Mouse (Mus musculus) mouse embryonic stem cell (cell line): ENCODE results near the gene Txndc5.

Source experiments
- in situ Hi-C, 2 experiments: fragments of 300-500 bp; cut with MboI; formaldehyde crosslinking; loops; 1 replicate in 1 of 2; 3 replicates in 1 of 2; pipeline ENCODE4 v1.14.3; 2019 to 2020; ENCODE audit warnings: low sequenced_read_pairs in 2 of 2, low pct_unique_long_range_greater_than_20kb in 1 of 2, mixed read lengths in 1 of 2; ENCODE audit not compliant: unreplicated experiment in 1 of 2

Txndc5 gene

GRCm38 (mm10) chr13:38528687-38529294, at the start of gene Txndc5:
Txndc5 (minus strand) TSS chr13:38528824.
- in situ Hi-C loops: no loop called here

- in situ Hi-C loops: no loop called here
These were observed 46.0 kb upstream of the Txndc5 start for GRCm38 (mm10) chr13:38574668-38575067.

GRCm38 (mm10) chr13:38573281-38573680, 44.7 kb upstream of the Txndc5 start:
- in situ Hi-C loops: no loop called here

GRCm38 (mm10) chr13:38565245-38565644, 36.6 kb upstream of the Txndc5 start:
- in situ Hi-C loops: no loop called here

- in situ Hi-C loops: no loop called here
These were observed 26.0 kb upstream of the Txndc5 start for GRCm38 (mm10) chr13:38554611-38555010.

- in situ Hi-C loops: no loop called here
These were observed 25.6 kb upstream of the Txndc5 start for GRCm38 (mm10) chr13:38554210-38554609.

GRCm38 (mm10) chr13:38548681-38549080, 20.1 kb upstream of the Txndc5 start:
- in situ Hi-C loops: no loop called here

GRCm38 (mm10) chr13:38547717-38548116, 19.1 kb upstream of the Txndc5 start:
- in situ Hi-C loops: no loop called here

- in situ Hi-C loops: no loop called here
These were observed 18.1 kb upstream of the Txndc5 start for GRCm38 (mm10) chr13:38546754-38547153.

- in situ Hi-C loops: no loop called here
These were observed 16.8 kb upstream of the Txndc5 start for GRCm38 (mm10) chr13:38545460-38545859.

- in situ Hi-C loops: no loop called here
These were observed 16.3 kb upstream of the Txndc5 start for GRCm38 (mm10) chr13:38544769-38545445.

GRCm38 (mm10) chr13:38543455-38544125, 15.0 kb upstream of the Txndc5 start:
- in situ Hi-C loops: no loop called here

GRCm38 (mm10) chr13:38539192-38539900, 10.7 kb upstream of the Txndc5 start:
- in situ Hi-C loops: no loop called here

GRCm38 (mm10) chr13:38537521-38537920, 8.9 kb upstream of the Txndc5 start:
- in situ Hi-C loops: no loop called here

GRCm38 (mm10) chr13:38534731-38535130, 6.1 kb upstream of the Txndc5 start:
- in situ Hi-C loops: no loop called here

GRCm38 (mm10) chr13:38534016-38534415, 5.4 kb upstream of the Txndc5 start:
- in situ Hi-C loops: no loop called here

- in situ Hi-C loops: no loop called here
These were observed 4.8 kb upstream of the Txndc5 start for GRCm38 (mm10) chr13:38533461-38533860.

- in situ Hi-C loops: no loop called here
These were observed 2.9 kb upstream of the Txndc5 start for GRCm38 (mm10) chr13:38531498-38531897.

GRCm38 (mm10) chr13:38529576-38529975, 952 bp upstream of the Txndc5 start:
- in situ Hi-C loops: no loop called here
